Mouse (Mus musculus): ENCODE measurements around the gene S100a6. TPM values are rescaled to one million over a fixed set of nuclear protein-coding genes. Genes with fewer than 3 reads are reported as not detected.
A peak's percentile ranks its signal among the peaks of the same experiment; 100 is the strongest.

The S100a6 gene
- polyA plus RNA-seq, 1 experiment from 2014 or later, result 12.8 TPM

DNA sequence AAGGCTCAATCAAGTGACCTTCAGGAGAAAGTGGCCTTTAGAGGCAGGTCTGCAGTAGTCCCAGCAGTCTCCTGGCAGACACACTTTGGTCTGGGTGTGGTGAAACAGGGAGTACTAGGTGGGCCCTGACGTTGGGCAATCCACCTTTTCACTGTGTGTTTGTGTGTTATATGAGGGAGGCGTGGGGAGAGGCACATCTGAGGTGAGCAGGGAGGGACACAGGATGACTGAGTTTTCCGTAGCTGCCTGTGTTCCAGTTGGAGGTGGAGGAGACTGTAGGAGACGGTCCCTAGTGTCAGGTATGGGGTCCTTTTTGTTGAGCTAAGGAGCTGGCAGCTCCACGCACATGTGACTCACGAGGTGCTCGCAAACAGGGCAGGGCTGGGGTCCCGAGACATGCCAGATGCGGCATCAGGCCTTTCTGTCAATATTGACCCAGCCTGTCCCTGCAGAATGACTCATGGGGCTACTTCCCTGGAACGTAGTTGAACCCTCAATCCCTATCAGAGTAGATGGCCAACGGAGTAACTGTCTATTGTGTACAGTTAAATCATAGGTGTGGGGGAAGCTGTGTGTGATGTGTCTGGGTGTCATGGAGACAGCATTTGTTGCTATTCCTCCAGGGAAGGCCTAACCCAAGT, 2.0 kb downstream of the S100a6 start:
- WGBS, result 85% methylated on average over 11 of the region's 11 CpGs
- Histone ChIP-seq H3K9me3 (no peaks in the 10 kb centered on the region), H3K36me3 (no peaks in the 10 kb centered on the region), H3K4me3 (no peak overlapping the region), H3K4me1 (peaks cover 5% of the 10 kb centered on the region), H3K9ac (replicated peaks) (no peak overlapping the region), H3K4me2 (replicated peaks) (no peak overlapping the region), H3K27ac (replicated peaks) (no peak overlapping the region), H3K27me3 (no peaks in the 10 kb centered on the region)
- no peak for ATAC-seq (replicated peaks)

DNA sequence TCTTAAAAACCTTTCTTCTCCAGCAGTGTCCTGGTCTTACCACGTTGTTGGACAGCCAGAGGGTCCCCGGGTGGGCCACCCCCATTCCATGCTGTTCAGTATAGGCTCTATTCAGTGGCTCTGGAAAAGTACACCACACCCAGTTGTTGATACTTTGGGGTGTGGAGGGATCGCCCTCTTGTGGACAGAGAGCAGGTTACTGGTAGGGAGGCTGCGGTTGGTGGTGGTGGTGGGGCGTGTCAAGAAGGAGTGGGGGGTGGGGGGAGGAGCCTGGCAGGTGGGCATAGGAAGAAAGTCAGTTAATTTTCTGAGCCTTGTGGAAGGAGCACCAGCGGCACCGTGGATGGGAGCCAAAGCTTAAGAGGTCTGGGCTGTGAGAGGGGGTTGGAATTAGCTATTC, 2.7 kb downstream of the S100a6 start:
- 8% methylated on average over 7 of the region's 7 CpGs for WGBS
- Histone ChIP-seq H3K9ac (replicated peaks) (no peak overlapping the region), H3K4me1 (peaks cover 5% of the 10 kb centered on the region), H3K9me3 (no peaks in the 10 kb centered on the region), H3K4me2 (replicated peaks) (no peak overlapping the region), H3K36me3 (no peaks in the 10 kb centered on the region), H3K27me3 (no peaks in the 10 kb centered on the region), H3K27ac (replicated peaks) (no peak overlapping the region), H3K4me3 (no peak overlapping the region)
- 0 out of 2 replicates have a peak, but pooled peaks have one; percentile 48 for ATAC-seq (replicated peaks)

DNA sequence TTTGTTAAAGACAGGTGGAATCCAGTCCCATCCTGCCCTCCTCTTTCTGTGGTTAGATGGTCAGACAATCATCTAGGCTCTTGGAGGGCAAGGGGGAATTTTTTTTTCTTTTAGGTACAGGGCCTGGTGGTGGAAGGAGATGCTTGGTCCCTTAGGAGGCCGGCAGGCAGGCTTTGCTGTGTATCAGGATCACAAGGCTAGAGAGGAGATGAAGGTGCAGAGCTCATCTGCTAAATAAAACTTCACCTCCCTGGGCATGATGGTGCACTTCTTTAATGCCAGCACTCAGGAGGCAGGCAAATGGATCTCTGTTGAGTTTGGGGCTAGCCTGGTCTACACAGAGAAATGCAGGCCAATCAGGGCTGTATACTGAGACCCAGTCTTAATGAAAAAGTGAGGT, 3.2 kb downstream of the S100a6 start:
- Histone ChIP-seq H3K27me3 (no peaks in the 10 kb centered on the region), H3K4me1 (peaks cover 5% of the 10 kb centered on the region), H3K4me2 (replicated peaks) (no peak overlapping the region), H3K9me3 (no peaks in the 10 kb centered on the region), H3K4me3 (no peak overlapping the region), H3K9ac (replicated peaks) (no peak overlapping the region), H3K27ac (replicated peaks) (no peak overlapping the region), H3K36me3 (no peaks in the 10 kb centered on the region)
- WGBS, result 89% methylated on average over 1 of the region's 1 CpGs
- no peak for ATAC-seq (replicated peaks)

DNA sequence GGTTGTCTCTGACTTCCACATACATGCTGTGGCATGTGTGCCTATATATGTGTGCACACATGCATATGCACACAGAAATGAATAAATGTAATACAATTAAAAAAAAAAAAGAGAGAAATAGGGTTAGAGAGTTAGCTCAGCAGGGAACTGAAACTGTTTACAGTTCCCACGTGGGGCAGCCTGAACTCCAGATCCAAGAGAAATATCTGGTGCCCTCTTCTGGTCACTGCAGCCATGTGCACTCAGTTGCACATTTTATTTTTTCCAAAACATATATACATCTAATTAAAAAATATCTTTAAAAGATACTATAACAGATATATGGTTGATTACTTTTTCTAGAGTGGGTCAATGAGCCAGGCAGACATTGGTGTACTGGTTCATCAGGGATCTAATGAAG, 4.9 kb downstream of the S100a6 start:
- no peaks in the 10 kb centered on the region for H3K9me3 ChIP-seq
- no peak overlapping the region for H3K9ac ChIP-seq (replicated peaks)
- H3K4me3 ChIP-seq, result no peak overlapping the region
- no peaks in the 10 kb centered on the region for H3K27me3 ChIP-seq
- H3K4me1 ChIP-seq, result peaks cover 5% of the 10 kb centered on the region
- no peaks in the 10 kb centered on the region for H3K36me3 ChIP-seq
- H3K27ac ChIP-seq (replicated peaks), result no peak overlapping the region
- no peak for ATAC-seq (replicated peaks)
- WGBS, result 10% methylated on average over 1 of the region's 1 CpGs
- no peak overlapping the region for H3K4me2 ChIP-seq (replicated peaks)

DNA sequence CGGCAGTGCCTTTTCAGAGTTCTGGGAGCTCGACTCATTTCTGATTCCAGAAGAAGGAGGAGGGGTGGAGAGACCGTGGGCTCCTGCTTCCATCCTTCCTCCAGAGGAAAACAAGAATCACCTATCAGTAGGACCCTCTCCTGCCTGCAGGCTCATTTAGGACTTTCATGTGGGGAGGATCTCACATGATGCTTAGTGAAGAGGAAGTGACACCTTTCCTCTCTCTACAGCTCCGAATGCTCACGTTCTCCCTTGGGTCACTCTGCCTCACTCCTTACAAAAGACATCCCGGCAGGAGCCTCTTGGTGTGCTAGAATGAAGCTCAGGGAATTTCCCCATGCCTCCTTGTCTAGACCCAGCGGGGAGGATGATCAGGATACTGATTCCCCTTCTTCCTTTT, 8.9 kb downstream of the S100a6 start:
- WGBS, result 50% methylated on average over 7 of the region's 7 CpGs
- Histone ChIP-seq H3K36me3 (no peaks in the 10 kb centered on the region), H3K9ac (replicated peaks) (no peak overlapping the region), H3K9me3 (no peaks in the 10 kb centered on the region), H3K4me1 (peaks cover 17% of the 10 kb centered on the region), H3K27me3 (no peaks in the 10 kb centered on the region), H3K4me3 (no peak overlapping the region), H3K27ac (replicated peaks) (no peak overlapping the region), H3K4me2 (replicated peaks) (no peak overlapping the region)
- ATAC-seq (replicated peaks), result no peak

DNA sequence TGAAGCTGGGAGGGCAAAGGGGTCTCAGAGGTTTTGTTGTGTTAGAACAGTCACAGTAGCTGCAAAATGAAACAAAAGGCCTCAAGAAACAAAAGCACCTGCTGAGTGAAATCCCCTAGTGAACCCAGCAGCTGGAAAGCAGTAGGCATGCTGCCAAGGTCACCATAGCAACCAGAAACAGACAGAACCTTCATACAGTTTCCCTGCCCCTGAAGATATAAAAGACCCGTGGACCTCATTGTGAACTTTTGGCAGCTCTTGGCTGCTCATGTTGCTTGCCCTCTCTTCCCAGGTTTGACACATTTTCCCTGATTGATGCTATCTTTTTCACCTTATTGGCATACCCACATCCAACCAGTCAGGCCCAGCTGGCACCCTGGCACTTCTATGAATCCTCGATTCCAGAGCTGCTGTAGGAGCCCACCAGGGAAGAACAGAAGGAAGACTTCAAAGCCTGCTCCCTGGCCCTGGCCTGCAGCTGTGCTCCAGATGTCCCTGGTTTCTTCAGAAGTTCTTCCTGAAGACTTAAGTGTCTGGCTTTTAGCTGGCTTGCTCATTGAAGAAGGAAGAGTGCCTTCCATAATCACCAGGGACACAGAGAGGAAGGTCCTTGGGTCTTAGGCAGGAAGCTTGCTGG, 10.9 kb downstream of the S100a6 start:
- H3K9me3 ChIP-seq, result no peaks in the 10 kb centered on the region
- no peak overlapping the region for H3K4me3 ChIP-seq
- H3K4me1 ChIP-seq, result peaks cover 17% of the 10 kb centered on the region
- 5% methylated on average over 2 of the region's 2 CpGs for WGBS
- peak overlapping the region; percentile 54; the same call in 1 of the 2 replicates for H3K27ac ChIP-seq (replicated peaks)
- no peak overlapping the region for H3K9ac ChIP-seq (replicated peaks)
- H3K4me2 ChIP-seq (replicated peaks), result no peak overlapping the region
- no peaks in the 10 kb centered on the region for H3K36me3 ChIP-seq
- no peaks in the 10 kb centered on the region for H3K27me3 ChIP-seq
- ATAC-seq (replicated peaks), result peak; percentile 57

DNA sequence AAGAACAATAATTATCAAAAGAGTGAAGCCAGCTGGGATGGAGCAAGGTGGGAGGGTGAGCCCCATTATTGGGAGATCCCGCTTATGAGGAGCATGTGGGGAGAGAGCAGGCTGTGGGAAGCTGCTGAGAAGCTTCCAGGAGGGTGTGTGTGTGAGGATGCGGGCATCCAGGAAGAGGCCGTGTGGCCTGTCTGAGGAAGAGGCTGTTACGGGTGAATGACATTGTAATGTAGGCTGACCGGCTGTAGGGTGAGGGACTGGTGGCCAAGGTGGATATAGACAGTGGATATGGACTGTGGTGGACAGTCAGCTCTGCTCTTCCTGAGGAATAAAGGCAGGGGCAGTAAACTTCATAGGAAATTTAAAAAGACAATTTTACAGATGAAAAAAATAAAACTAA, 12.8 kb downstream of the S100a6 start:
- Histone ChIP-seq H3K27ac (replicated peaks) (no peak overlapping the region), H3K9ac (replicated peaks) (no peak overlapping the region), H3K4me3 (no peak overlapping the region), H3K36me3 (no peaks in the 10 kb centered on the region), H3K9me3 (no peaks in the 10 kb centered on the region), H3K4me2 (replicated peaks) (no peak overlapping the region), H3K4me1 (peaks cover 17% of the 10 kb centered on the region), H3K27me3 (no peaks in the 10 kb centered on the region)
- ATAC-seq (replicated peaks), result no peak
- 81% methylated on average over 5 of the region's 5 CpGs for WGBS

DNA sequence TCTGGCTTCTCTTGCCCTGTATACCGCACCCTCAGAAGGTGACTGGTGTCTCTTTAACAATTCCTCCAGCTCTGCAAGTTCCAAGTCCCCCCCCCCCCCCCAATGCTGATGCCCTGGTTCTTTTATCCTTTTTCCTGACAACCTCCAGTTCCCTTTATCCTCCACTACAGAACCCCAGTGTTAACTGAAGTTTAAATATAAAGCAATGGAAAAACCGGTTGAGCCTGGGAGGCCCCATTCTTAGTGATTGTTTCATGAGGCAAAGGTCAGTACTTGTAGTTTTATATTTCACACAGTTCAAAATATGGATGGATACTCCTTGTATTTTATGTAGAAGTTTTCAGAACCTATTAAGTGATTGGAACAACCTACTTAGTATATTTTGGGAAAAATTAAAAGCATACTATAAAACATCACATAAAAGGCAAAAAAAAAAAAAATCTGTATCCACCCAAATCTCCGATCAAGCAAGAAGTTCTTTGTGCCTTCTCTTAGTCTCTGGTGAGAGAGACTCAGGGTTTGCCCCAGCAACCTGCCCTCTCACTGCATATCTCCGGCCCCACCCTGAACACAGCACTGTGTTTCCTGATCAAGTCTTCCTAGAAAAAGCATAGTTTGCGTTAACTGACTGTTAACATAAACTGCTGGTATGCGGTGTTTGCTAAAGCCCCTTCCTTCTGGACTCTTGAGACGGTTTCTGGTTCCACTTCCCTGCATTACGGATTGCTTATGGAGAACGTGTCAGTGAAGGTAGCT, 13.8 kb downstream of the S100a6 start:
- H3K36me3 ChIP-seq, result no peaks in the 10 kb centered on the region
- 82% methylated on average over 9 of the region's 9 CpGs for WGBS
- ATAC-seq (replicated peaks), result no peak
- no peak overlapping the region for H3K9ac ChIP-seq (replicated peaks)
- H3K4me1 ChIP-seq, result peaks cover 17% of the 10 kb centered on the region
- no peaks in the 10 kb centered on the region for H3K9me3 ChIP-seq
- no peak overlapping the region for H3K27ac ChIP-seq (replicated peaks)
- H3K4me3 ChIP-seq, result no peak overlapping the region
- H3K4me2 ChIP-seq (replicated peaks), result no peak overlapping the region
- no peaks in the 10 kb centered on the region for H3K27me3 ChIP-seq

DNA sequence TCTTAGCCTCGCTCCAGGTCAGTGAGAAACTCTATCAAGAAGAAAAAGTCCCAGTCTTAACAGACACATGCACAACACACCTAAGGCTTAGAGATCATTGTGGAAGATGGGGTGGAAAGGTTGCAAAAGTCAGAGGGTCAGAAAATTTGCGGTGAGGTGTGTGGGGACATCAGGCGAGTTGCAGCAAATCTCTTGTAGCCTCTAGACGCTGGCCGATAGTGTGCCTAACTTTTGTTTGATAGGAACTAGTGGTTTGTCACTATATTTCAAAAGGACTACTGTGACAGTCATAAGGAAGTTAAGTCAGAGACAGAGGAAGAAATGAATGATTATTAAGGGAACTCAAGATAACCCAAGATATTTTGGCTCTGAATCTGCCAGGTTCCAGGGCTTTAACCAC, 14.7 kb downstream of the S100a6 start:
- Histone ChIP-seq H3K9me3 (no peaks in the 10 kb centered on the region), H3K36me3 (no peaks in the 10 kb centered on the region), H3K4me2 (replicated peaks) (no peak overlapping the region), H3K9ac (replicated peaks) (no peak overlapping the region), H3K4me3 (no peak overlapping the region), H3K27me3 (no peaks in the 10 kb centered on the region), H3K27ac (replicated peaks) (no peak overlapping the region), H3K4me1 (peaks cover 17% of the 10 kb centered on the region)
- WGBS, result 95% methylated on average over 5 of the region's 5 CpGs
- ATAC-seq (replicated peaks), result no peak

DNA sequence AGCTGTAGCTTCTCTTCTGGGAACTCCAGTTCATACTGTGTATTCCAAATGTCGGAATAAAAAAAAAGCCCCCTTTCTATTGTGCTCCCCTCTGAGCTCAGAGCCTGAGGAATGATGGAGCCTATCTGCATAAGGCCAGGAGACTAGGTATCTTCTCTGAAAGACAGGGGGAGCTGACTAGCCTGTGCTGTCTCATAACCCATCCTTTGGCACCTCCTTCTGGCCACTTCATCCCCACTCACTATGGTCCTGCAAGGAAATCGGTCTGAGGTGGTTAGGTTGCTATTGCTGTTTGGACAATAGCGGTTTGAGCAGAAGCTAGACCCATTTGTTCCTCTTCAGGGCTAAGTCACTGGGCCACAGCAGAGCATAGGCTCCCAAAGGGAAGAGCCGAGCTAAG, 15.1 kb downstream of the S100a6 start:
- Histone ChIP-seq H3K9ac (replicated peaks) (no peak overlapping the region), H3K4me3 (no peak overlapping the region), H3K27me3 (no peaks in the 10 kb centered on the region), H3K9me3 (no peaks in the 10 kb centered on the region), H3K27ac (replicated peaks) (no peak overlapping the region), H3K36me3 (no peaks in the 10 kb centered on the region), H3K4me2 (replicated peaks) (no peak overlapping the region), H3K4me1 (peaks cover 17% of the 10 kb centered on the region)
- WGBS, result 72% methylated on average over 4 of the region's 4 CpGs
- ATAC-seq (replicated peaks), result no peak

DNA sequence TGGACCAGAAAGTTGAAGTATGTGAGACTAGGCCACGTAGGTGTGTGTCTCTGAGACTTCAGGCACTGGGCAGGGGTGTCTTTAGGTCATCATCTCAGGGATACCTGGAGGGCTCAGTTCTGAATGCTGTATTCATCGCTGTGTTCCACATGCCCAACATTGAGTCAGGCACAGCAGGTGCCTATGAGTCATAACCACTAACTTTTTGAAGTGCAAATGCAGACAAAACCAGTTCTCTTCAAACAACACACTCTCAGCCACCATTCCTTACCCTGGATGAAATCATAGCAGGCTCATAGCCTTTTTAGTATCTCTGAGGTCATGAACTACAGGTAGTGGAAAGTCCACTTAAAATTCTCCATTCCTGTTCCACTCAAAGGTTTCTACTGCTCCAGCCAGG, 16.6 kb downstream of the S100a6 start:
- H3K9ac ChIP-seq (replicated peaks), result no peak overlapping the region
- H3K27me3 ChIP-seq, result no peaks in the 10 kb centered on the region
- no peak overlapping the region for H3K4me2 ChIP-seq (replicated peaks)
- WGBS, result 73% methylated on average over 2 of the region's 2 CpGs
- ATAC-seq (replicated peaks), result no peak
- no peaks in the 10 kb centered on the region for H3K9me3 ChIP-seq
- H3K4me3 ChIP-seq, result no peak overlapping the region
- H3K4me1 ChIP-seq, result peaks cover 3% of the 10 kb centered on the region; the same call in 1 of the 2 replicates
- H3K27ac ChIP-seq (replicated peaks), result no peak overlapping the region
- no peaks in the 10 kb centered on the region for H3K36me3 ChIP-seq

DNA sequence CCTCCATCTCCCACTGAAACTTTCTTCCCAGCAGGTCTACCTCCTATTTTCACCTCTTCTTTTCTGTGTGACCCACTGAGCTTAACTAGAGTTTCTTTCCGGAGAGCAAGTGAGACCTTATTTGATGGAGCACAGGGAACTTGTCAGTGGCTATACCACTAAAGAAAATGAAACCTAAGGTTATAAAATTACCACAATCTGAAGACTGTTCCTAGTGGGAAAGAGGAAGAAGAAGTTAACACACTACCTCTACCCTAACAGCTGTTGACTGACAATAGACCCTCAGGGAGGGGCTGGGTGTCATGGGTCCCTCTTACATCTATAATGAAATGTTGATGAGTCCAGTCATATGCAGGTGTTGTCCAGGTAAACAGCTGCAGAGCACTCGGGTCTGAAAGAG, 19.3 kb downstream of the S100a6 start:
- 88% methylated on average over 2 of the region's 2 CpGs for WGBS
- ATAC-seq (replicated peaks), result no peak

More for the DNA sequence above, 19.3 kb downstream of the S100a6 start:
- H3K4me1 ChIP-seq, result no peaks in the 10 kb centered on the region
- H3K36me3 ChIP-seq, result no peaks in the 10 kb centered on the region
- H3K4me3 ChIP-seq, result no peak overlapping the region
- H3K27me3 ChIP-seq, result no peaks in the 10 kb centered on the region
- H3K9me3 ChIP-seq, result no peaks in the 10 kb centered on the region
- no peak overlapping the region for H3K9ac ChIP-seq (replicated peaks)
- no peak overlapping the region for H3K27ac ChIP-seq (replicated peaks)
- H3K4me2 ChIP-seq (replicated peaks), result no peak overlapping the region

Measured in forebrain, embryonic 15.5 days (tissue).